Mouse (Mus musculus) heart, adult 18-20 months (tissue): ENCODE results near the gene Gm9918. TPM values are rescaled to one million over a fixed set of nuclear protein-coding genes. Genes with fewer than 3 reads are reported as not detected.

Experiments used
- DNase-seq, 2 experiments: peaks; one replicate each; pipeline ENCODE4 v3.0.0; 2021 to 2022; ENCODE audit warnings: mixed read lengths in 1 of 2
- total RNA-seq, 2 experiments: library from RNA; stranded (reverse); gene quantifications; 2 replicates each; pipeline ENCODE4 v1.2.3; 2021

Gene Gm9918
- total RNA-seq, 2 experiments from 2014 or later, result not detected

DNA sequence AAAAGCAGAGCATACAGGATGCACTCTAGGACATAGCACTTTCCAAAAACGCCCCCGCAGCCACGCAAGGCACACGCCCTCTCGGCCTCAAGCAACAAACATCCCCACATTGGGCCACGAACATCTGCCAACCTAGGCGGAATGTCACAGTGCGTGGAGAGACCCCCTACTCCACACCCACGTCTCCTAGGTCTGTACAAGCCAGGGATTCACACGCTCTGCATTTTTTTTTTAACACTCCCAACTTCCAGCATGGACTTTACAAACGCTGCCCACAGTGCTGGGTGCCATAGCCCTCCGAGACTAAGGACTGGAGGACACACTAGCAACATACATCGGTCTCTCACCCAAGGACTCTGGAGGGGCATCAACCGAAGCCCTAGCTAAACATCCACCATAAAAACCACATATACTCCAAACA, 24.9 kb upstream of the Gm9918 start:
- DNase-seq, result peak; percentile 60 to 75

DNA sequence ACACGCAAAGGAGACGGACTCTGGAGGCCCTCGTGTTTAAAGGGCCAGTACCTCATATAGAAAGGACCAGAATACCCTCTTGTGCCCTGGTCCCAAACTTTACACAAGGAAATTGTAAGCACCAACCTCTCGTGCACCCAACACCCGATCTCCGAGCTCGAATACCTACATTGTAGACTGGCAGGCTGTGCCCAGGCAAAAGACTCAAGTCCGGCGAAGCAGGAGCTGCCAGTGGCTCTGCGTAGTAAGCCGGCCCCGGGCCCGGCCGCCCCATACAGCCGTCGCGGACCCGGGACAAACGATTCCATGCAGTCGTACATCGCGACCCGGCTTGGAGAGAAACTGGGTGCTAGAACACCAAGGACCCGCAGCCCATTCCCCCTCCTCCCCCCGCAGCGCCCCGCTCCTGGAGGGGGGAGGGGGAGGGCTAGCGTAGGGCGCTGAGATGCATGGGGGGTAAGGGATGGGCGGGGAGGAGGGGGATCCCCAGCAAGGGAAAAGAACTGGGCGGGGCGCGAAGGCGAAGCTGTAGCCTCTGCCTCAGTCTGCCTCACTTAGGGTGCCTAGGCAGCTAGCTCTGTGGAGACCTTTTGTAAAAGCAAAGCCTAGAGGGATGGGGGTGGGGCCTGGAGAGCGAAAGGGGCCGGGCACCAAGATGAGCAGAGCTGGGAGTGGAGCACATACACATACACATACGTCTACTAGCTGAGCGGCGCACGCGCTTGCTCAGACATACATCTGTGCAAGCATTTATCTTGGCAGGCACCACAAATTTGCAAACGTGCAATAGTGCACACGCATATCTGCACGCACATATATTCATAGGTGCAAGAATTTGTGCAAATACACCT, 24.2 kb upstream of the Gm9918 start:
- DNase-seq, result peak; percentile 85 to 90

DNA sequence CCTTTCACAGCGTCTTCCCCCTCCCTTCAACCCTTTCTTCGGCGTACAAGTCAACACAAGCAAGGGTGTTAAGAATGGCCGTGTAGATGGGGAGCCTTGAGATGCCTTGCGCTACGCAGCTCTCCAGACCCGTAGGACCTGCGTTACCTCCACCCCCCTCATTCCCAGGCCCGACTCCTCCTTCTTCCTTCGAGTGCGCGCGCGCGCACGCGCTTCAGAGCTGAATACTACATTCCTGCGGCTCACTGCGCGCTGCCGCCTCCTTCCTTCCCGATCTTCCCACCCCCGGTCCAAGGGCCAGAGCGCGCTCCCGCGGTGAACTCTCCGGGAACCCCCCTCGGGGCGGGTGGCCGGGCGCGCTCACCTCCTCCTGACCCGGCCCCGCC, 23.5 kb upstream of the Gm9918 start:
- DNase-seq, result peak; percentile 96 to 99

DNA sequence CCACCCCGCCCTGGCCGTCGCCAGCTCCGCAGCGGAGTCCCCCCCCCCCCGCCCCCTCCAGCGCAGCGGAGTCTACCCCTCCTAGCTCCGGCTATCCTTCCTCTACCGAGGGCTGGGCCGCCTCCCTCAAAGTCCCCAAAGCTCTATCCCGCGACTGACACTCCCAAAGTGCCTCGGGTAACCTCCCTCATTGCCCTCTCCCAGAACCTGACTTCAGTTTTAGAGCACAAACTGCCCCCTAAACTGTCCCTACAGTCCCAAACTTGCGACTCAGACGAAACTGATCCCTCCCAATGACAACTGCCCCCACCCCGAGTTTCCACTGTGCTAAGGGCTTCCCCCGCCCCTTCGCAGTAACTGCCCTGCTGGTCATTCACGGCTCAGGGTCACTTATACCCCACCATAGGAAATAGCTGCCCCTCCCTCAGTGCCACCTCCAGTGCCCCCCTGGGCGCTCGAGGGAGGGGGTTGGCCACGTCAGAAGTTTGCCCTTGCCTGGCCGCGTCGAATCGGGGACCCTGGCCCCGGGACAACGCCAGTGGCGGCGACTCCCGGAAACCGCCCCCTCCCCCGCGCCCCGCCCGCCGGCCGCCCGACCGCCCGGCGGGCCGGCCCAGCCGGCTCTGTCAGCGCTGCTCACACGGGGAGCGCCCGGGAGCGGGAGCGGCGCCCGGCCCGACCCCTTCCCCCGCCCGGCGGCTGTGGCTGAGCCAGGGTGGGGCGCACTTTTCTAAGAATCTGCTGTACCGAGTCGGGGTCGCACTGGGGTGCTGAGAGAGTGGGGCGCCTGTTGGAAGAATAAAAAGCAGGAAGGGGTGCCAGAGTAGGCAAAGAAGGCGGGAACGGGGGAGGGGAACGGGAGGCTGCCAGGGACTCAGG, 22.9 kb upstream of the Gm9918 start:
- peak; percentile 89 to 90 for DNase-seq

DNA sequence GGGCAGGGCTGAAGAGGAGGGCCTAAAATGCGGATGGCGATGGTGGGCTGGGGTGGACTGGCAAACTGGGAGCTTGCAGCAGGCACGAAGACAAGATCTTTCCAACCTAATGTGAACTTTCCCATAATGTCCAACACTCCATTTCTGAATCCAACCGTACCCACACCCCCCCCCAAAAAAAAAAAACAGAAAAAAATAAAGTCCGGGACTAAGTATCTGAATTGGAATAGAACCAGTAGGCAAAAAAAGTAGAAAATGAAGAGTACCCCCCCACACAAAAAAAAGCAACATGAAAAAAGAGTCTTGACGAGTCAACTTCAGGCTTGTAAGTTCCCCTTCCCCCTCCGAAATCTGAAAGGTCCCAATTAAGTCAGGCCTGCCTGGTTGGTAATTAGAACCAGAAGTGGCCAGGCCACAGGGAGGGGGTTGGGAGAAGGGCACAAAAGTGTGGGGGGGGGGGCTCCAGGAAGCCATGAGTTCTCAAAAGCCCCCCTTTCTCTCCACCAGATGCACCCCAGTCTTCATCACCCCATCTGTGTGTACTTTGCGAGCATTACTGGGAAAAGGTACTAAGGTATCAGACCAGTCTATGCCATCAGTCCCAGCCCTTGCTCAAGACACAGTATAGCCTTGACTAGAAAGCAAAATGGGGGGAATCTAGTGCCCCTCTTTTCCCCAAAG, 22.1 kb upstream of the Gm9918 start:
- DNase-seq, result no peak

DNA sequence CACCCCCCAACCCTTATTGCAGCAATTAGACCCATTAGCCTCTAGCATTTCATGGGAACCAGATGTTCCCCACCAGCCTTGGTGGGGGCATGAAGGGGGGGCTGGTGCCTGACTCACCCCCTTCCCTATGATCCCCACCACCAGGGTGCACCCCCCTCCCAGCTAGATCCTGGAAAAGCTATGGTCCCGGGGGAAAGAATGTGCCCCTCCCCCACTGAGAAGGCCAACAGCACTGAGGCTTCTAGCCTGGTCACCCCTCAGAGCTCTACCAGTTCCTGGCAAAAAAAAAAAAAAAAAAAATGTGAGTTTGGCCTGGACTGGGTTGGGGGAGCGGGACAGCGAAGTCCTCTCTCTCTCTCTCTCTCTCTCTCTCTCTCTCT, 21.6 kb upstream of the Gm9918 start:
- no peak for DNase-seq

DNA sequence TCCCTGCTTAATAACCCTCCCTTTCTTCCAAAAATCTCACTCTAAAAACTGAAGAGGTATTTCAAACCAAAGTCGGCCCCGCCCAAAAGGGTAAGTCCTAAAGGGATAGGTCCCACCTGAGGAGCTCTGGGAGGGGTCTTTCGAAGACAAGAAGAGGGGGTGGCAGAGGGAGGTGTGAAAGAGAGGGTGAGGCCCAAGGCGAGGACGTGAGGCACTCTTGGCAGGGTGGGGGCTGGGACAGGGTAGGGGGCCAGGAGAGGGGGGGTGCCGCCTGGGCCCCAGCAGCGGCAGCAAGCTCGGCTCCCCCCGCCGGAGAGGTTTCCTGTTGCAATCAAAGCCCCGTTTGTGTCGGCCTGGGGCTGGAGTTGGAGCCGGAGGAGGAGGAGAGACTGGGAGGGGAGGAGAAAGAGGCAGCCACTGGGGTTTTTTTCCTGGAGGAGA, 21.1 kb upstream of the Gm9918 start:
- DNase-seq, result peak in 1 of 2 experiments; percentile 65

DNA sequence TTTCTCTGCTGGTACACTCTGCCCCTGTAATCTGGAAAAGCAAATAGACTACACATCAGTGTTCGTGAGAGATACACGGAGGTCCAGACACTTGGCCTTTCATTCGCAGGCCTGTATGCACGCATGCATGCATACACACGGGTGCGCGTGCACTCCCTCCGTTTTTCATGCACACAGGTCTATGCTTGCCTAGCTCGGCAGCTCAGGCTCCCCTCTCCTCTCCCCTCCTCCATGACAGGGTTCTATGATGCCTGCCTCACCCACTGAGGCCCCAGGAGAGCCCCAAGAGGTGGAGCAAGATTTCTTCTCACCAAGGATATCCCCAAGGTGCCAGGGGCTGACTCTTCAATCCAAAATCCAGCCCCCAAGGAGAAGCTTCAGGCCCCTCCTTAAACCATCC, 20.4 kb upstream of the Gm9918 start:
- DNase-seq, result no peak

DNA sequence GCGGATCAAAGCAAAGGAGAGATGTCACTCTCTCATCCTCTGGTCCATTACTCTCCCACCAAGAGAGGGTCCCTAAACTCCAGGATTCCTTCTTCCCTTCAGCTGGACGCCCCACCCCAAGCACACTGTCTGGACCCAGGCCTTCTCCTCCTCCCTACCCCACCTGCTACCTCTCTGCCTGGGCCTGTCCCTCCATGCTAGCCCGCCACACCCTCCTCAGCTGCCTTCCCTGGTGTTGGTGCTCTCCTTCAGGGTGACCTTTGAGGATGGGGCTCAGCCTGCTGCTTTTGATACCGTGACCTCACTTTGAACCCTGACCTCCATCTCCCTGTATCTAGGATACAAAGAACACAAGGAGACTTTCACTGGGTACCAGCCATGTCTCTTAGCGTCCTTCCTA, 19.8 kb upstream of the Gm9918 start:
- DNase-seq, result no peak

DNA sequence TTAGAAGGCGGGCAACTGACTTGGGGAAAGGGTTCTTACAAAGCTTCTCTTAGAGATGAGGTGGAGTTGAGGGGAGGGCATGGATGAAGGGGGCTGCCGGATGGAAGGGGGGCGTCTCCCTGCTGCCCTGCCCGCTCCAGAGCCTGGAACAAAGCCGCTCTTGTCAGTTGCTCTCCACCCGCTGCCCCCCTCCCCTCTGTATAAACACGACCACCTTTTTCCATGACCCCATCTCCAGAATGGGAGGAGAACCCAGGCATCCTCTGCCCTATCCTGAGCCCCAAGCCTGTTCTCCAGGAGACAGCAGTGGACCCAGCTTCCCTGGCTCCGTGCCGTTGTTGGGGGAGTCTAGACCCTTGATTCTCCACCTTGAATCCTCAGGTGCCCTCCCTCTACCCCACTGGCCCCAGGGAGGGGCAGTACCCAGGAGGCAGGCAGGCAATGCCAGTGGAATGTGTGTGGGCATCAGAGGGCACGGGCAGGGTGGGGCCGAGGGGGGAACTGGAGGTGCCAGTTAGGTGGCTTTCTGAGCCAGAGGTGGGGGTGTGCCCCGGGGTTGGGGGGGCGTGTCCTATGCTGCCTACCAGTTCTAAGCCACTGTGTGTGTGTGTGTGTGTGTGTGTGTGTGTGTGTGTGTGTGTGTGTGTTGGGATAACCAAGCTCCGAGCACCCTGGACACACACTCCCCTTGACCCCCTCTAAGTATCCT, 14.7 kb upstream of the Gm9918 start:
- DNase-seq, result peak in 1 of 2 experiments; percentile 7

DNA sequence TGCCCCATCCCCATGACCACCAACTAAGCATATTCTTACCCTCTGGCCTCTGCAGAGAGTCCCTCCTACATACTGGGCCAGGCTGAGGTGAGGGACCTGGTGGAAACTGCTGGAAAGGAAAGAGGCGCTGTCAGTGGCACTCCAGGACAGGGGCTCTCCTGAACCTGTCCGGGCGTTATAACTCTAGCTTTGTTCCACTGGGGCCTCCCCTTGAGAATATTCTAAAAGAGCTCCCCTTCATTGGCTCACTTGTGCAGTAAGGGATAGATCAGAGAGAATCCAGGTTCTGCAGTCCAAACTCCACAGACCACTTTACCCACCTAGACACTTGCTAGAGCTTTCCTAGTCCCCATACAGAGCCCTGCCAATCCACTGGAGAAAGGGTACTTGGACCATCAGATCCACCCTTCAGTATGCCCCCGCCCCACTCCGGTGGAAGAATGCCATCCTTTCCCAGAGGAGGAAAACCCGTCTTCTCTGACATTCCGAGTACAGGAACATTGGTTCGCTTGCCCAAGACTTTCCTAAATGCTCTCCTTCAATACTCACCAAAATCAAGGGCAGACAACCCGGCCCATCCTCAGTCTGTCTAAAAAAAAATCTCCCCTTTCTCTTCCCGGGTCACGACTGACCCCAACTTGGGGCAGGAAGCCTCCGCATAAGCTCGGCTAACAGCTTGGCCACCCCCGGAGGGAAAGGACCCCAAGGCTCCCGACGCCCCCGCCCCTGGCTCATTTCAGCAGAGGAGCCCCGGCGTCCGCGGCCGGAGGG, 13.7 kb upstream of the Gm9918 start:
- peak in 1 of 2 experiments; percentile 61 for DNase-seq

DNA sequence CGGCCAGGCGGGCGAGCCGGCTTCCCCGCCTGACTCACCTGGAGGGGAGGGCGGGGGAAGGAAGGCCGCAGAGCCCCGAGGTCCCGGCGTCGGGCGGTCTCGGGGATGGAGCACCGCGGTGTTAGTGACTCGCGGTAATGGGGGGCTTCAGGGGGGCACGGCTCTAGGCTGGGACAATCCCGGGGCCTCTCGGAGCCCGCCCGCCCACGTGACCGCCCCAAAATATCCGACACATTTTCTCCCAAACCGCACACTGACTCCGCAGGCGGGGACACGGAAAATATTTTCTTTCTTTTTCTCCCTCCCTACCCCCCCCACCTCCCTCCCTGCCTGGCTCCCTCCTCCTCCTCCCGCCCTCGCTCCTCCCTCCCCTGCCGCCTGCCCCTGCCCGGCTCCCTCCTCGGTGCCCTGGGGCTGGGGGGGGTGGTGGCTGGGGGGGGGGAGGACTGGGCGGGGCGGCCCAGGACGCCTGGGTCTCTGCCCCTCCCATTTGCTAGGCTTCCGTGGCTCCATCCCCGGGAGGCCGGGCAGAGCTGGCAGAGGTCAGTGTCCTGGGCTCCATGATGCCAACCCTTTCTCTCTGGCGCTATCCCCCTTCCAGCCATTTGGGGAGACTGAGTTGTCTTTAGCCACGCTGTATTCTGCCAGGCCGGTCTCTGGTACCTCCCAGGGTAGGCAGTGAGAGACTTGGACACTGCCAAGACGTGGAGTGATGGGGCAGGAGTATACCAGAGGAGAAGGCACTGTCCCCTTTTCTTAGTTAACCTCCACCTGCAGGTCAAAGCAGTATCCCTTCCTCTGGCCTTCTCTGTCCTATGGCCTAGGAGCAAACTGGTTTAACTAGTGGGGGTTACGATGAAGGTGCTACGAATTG, 12.9 kb upstream of the Gm9918 start, which contains the start of gene Rarg:
Gene Rarg, minus strand, starts transcription at position 316 of the 874 bp plus-strand sequence.
- DNase-seq, result peak; percentile 66 to 77

DNA sequence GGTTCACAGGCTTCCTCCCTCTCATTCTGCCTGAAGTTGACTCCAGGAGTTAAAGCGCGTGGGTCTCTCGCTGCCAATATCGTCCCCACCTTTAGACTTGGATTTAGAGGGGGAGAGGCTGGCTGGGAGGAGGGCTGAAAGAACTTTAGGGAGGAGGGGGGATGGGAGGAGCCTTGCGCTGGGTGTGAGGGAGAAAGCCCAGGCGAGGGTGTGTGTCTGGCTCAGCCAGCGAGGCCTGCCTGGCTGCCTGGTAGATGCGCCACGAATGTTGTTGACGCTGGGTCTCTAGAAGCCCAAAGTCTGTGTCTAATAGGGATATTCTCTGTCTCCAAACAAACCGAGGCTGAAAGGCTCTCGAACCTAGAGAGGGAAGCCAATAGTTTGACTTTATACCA, 12.3 kb upstream of the Gm9918 start:
- DNase-seq, result peak in 1 of 2 experiments; percentile 82

DNA sequence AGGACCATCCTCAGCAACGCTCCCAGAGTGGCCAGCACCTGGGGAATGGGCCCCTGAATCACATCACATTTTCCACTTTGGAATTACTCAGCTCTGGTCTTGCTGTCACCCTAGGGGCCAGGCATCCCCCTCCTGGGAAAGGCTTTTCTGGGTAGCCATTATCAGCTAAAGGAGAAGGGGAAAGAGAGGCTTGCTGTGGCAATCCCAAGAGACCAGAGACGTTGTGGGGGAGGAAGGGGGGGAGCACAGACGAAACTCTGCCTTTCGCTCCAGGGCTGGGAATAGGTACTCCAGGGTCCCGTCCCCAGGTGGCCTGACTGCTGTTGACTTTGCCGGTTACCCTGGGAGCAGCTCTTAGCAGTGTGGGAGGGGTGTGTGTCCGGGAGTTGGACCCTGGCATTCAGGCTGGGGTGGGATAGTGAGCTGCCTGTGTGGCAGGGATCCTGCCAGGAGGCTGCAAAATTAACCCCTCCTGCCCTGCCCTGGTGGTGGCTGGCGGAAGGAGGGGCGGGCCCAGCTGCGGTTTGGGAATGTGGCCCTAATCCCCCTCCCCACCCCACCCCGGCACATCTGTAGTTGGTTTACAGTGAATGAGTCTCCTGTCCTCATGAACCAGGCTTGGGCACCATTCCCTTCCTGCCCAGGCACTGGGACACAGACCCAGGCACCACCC, 11.6 kb upstream of the Gm9918 start:
- DNase-seq, result no peak

DNA sequence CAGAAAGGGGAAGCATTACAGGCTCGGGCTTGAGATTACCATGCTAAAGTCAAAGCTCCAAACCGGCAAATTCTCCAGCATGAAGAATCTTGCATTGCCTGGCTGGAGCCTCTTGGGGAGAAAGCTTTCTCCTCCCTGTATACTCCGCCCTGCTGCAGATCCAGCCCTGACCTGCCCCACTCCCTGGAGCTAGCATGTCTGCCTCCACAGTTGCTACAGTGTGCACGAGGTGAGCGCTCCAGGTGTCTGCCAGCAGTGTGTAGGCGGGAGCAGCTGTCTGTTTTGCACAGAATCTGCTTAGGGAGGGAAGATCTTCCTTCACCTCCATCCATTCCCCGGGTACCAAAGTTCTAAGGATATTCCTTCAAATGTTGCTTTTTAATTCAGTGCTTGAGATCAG, 7.8 kb upstream of the Gm9918 start:
- DNase-seq, result no peak

DNA sequence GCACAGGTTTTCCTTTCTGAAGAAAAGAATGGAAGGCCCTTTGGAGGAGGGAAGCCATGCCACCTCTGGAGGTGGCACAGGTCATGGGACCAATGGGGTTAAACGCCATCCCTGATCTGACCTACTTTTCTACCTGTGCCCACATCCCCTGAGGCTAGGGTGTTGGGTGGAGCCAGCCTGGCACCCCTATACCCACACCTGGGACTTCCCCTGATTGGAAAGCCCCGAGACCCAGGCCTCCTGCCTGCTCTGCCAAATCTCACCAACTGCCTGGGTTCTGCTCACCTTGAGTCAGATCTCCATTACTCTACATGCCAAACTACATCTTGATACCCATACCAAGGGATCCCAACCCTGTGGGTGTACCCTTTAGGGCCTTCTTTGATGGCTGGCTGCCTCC, 7.3 kb upstream of the Gm9918 start:
- no peak for DNase-seq

DNA sequence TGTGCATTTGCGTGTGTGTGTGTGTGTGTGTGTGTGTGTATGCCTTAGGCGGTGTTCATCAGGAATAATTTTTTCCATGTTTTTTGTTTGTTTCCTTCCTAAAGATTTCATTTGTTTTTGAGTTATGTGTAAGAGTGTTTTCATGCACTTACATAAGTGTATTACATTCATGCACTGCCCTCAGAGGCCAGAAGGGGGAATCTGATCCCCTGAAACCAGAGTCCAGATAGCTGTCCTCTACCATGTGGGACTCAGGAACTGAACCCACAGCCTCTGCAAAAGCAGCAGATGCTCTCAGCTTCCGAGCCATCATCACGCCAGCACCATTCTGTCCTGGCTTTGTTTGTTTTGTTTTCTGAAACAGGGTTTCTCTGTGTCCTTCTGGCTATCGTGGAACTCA, 4.8 kb upstream of the Gm9918 start:
- no peak for DNase-seq

DNA sequence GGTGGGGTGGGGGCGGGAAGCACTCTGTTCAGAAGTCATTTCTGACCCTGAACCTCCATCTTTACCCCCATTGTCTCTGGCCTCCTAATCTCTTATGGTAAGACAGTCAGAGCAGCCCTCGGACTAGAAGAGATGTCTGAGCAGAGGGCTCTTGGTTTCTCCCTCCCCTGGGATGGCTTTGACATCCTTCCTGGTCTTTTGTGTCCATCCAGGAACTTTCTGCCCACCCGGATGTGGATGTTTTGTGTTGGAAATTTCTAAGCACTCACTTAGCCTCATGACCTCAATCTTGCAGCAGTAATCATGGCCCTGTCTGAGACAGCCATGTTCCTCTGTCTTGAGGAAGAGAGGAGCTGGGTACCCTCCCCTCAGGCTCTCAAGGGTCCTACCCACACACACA, 1.1 kb downstream of the Gm9918 start:
- no peak for DNase-seq

DNA sequence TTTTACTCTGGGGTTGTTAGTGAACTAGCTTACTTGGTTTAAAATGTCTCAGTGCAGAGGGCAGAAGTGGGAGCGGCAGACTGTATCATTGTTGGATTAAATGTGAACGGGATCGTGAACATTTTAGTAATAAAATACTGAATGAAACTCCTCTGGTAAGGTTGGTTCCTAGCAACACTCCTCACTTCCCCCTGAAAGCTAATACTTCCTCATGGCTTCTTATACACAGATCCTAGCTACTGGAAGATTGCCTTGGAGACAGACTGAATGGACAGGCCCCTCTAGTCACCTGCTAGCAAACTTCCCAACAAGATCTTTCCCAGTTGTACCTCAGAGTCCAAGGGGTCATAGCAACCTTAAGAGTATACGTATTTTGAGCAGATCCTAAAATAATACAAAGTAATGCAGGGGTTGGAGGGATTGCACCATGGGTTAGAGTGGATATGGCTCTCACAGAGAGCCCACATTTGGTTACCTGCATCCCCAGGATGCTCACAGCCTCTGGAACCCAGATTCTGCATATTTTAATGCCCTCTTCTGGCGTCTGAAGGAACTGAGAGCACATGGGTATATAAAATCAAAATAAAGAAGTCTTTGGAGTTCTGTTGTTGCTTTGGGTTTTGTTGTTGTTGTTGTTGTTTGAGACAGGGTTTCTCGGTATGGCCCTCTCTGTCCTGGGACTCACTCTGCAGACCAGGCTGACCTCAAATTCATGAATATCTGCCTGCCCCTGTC, 3.8 kb downstream of the Gm9918 start:
- no peak for DNase-seq
